Mouse (Mus musculus): ENCODE measurements around the gene Spata45. TPM values are rescaled to one million over a fixed set of nuclear protein-coding genes. Genes with fewer than 3 reads are reported as not detected.

Spata45 gene
- not detected in 2 replicates for polyA plus RNA-seq (2015; fragmentation: Nextera tagmentation; extraction: Ambion mirVana)

DNA sequence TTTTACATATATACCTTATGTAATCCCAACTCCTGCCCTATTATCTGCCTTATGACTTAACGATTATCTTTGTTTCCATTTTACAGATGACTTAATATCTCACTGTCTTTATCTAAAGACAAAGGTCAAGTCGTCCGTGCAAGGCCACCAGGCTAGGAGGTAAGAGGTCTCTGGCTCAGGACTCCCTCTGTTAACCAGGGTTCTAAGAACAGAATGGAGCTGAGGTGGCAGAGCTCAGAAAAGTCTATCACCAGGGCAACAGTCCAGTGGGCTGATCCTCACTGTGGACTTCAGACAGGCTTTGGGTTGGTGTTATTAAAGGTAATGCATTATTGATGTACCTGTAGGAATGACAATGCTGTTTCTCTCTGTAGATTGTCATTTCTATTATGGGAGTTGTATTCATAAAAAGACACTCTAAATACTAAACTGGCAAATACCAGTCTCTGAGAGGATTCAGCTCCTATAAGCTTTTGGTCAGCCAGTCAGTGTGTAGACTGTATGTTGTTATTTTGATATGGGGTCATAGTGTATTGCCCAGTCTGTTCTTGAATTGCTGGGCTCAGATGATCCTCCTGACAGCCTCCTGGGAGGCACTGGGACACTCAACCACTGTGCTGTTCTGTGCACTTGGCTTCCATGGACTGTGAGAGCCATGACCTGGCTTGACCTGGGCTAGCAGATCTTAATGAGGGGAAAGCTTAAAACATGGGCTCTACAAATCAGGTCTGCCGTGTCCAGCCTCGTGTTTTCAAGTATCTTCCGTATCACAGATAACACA lies at the start of gene Spata45:
Gene Spata45, plus strand, starts transcription at position 86 of the 781 bp plus-strand sequence.
- Histone ChIP-seq H3K4me2 (no peak within 1 kb of the TSS), H3K27me3 (no peaks in the 10 kb centered on the region), H3K4me3 (no peak within 1 kb of the TSS), H3K9ac (no peak within 1 kb of the TSS), H3K9me3 (replicated peaks) (no peaks in the 10 kb centered on the region), H3K4me1 (replicated peaks) (no peaks in the 10 kb centered on the region), H3K36me3 (no peaks in the 10 kb centered on the region), H3K27ac (no peak within 1 kb of the TSS)
- 65% methylated on average over 6 of the region's 6 CpGs for WGBS
- ATAC-seq (replicated peaks; ENCODE audit: insufficient number of reproducible peaks, insufficient read depth, low FRiP score, low read depth): no peak

DNA sequence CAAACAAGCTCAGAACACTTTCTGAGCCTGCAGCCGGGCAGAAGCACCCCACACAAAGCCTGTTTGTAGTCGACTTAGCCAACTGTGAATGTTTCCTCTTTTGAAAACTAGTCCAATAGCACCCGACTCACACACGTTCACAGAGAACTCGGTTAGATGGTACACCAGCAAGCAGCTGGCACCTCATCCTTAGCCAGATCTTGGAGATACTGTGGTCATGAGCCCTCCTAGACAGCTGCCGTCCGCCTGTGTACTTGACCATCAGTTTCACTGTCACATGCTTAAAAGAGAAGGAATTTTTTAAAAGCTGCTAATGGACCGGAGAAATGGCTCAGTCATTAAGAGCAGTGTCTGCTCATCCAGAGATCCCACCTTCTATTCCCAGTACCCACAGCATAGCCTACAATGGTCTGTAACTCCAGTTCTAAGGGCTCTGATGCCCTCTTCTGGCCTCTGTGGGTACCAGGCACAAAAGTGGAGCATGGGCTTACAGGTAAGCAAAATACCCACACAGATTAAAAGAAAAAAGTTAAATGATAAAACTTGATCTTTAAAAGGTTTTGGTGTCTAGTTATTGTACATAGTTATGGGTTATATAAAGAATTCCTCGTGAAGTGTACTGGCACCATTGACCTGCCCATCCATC lies 46.9 kb upstream of the Spata45 start:
- 74% methylated on average over 9 of the region's 9 CpGs for WGBS

DNA sequence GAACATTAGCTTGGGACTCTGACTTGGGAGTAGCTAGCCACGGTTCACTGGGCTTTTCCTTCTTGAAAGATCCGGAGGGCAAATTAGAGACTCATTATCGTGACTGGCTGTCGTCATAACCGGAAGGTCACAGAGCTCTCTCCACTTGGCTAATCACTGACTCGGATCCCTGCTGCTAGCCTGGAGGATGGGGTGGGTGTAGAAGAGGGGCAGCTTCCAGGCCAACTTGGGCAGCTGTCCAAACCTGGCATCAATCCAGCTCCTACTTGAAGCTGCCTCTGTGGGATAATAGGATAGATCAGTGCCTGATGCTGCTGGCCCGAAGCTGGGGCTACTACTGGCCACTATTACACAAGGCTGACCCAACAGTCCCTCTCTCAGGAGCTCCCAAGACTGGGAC lies 40.9 kb upstream of the Spata45 start:
- ATAC-seq (replicated peaks; ENCODE audit: insufficient number of reproducible peaks, insufficient read depth, low FRiP score, low read depth): peak; percentile 47; the same call in 1 of the 2 replicates
- no peaks in the 10 kb centered on the region for H3K9me3 ChIP-seq (replicated peaks)
- no peaks in the 10 kb centered on the region; the same call in 1 of the 2 replicates for H3K36me3 ChIP-seq
- H3K27me3 ChIP-seq: no peaks in the 10 kb centered on the region
- H3K4me1 ChIP-seq (replicated peaks): peaks cover 7% of the 10 kb centered on the region
- WGBS: 30% methylated on average over 7 of the region's 7 CpGs
- H3K4me3 ChIP-seq: no peak overlapping the region
- H3K4me2 ChIP-seq: no peak overlapping the region
- no peak overlapping the region for H3K9ac ChIP-seq
- no peak overlapping the region for H3K27ac ChIP-seq

More for the DNA sequence above, 46.9 kb upstream of the Spata45 start:
- Histone ChIP-seq H3K4me3 (no peak overlapping the region), H3K4me2 (no peak overlapping the region), H3K9me3 (replicated peaks) (no peaks in the 10 kb centered on the region), H3K4me1 (replicated peaks) (no peaks in the 10 kb centered on the region), H3K27me3 (no peaks in the 10 kb centered on the region), H3K27ac (no peak overlapping the region), H3K9ac (no peak overlapping the region), H3K36me3 (no peaks in the 10 kb centered on the region)
- no peak for ATAC-seq (replicated peaks; ENCODE audit: insufficient number of reproducible peaks, insufficient read depth, low FRiP score, low read depth)

DNA sequence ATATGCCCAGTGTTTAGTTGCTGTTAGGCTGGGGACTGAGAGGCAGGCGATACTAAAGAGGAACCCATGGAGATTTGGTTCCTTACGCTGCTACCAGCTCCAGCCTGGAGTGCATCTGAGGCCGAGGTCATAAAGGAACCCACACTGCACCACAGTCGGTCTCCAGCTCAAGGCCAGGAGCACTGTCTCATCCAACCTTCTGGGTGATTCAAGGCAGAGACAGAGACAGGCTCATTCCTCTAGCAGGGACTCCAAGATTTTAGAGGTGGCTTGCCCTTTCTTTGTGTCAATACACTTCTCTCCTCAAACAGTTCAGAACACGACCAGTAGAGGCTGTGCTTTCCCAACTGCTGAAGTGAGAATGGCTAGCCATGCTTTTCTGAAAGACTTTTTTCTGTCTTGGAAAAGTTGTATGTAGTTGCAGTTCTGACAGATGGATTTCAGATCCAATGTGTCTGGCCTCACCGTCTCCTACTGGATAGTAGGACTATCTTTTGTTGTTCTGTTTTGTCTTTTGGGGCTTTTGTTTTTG lies 40.0 kb upstream of the Spata45 start:
- no peaks in the 10 kb centered on the region for H3K27me3 ChIP-seq
- no peaks in the 10 kb centered on the region; the same call in 1 of the 2 replicates for H3K36me3 ChIP-seq
- H3K4me2 ChIP-seq: no peak overlapping the region
- no peak for ATAC-seq (replicated peaks; ENCODE audit: insufficient number of reproducible peaks, insufficient read depth, low FRiP score, low read depth)
- 70% methylated on average over 6 of the region's 6 CpGs for WGBS
- no peak overlapping the region for H3K4me3 ChIP-seq
- H3K27ac ChIP-seq: no peak overlapping the region
- H3K4me1 ChIP-seq (replicated peaks): peaks cover 7% of the 10 kb centered on the region
- no peak overlapping the region for H3K9ac ChIP-seq
- no peaks in the 10 kb centered on the region for H3K9me3 ChIP-seq (replicated peaks)

DNA sequence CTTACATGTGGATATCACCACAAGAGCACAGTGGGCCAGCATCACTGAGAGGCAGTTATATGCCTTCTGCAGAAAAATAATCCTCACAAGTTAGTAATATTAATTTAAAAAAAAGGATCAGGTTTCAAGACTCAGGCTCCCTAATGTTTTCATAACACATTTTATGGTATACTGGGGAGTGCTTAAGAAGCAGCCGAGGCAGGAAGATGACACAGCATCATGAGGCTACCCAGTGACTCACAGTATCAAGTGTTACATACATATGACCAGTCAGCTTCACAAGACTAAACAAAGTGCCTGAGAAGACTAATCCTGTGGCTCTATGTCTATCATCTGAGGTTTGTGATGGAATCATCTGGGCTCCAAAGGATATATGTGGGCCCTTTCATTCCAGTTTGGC lies 38.4 kb upstream of the Spata45 start:
- Histone ChIP-seq H3K9me3 (replicated peaks) (no peaks in the 10 kb centered on the region), H3K27ac (no peak overlapping the region), H3K4me2 (no peak overlapping the region), H3K4me1 (replicated peaks) (peaks cover 7% of the 10 kb centered on the region), H3K27me3 (no peaks in the 10 kb centered on the region), H3K4me3 (no peak overlapping the region), H3K9ac (no peak overlapping the region), H3K36me3 (no peaks in the 10 kb centered on the region; the same call in 1 of the 2 replicates)
- ATAC-seq (replicated peaks; ENCODE audit: insufficient number of reproducible peaks, insufficient read depth, low FRiP score, low read depth): no peak
- 81% methylated on average over 1 of the region's 1 CpGs for WGBS

DNA sequence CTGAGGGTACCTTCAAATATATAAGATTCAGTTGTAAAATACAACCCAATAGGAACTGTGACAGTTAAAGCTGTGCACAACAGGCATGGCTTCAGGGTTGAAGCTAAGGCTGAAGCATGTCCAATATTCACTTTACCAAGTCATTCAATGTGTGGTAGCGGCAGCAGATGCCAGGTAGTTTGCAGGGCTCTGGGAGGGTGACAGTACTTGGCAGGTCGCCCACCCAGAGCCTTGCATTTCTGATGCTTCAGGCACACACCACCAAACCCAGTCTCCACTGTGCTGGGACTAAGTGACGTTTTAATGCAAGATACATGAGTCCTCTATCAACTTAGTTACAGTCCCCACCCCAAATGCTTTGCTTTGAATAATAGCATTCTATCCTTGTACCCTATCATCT lies 35.8 kb upstream of the Spata45 start:
- Histone ChIP-seq H3K27me3 (no peaks in the 10 kb centered on the region), H3K27ac (no peak overlapping the region), H3K36me3 (peaks cover 11% of the 10 kb centered on the region), H3K9me3 (replicated peaks) (no peaks in the 10 kb centered on the region), H3K4me2 (no peak overlapping the region), H3K9ac (no peak overlapping the region), H3K4me1 (replicated peaks) (peaks cover 2% of the 10 kb centered on the region; the same call in 1 of the 2 replicates), H3K4me3 (no peak overlapping the region)
- no peak for ATAC-seq (replicated peaks; ENCODE audit: insufficient number of reproducible peaks, insufficient read depth, low FRiP score, low read depth)
- 60% methylated on average over 3 of the region's 3 CpGs for WGBS

DNA sequence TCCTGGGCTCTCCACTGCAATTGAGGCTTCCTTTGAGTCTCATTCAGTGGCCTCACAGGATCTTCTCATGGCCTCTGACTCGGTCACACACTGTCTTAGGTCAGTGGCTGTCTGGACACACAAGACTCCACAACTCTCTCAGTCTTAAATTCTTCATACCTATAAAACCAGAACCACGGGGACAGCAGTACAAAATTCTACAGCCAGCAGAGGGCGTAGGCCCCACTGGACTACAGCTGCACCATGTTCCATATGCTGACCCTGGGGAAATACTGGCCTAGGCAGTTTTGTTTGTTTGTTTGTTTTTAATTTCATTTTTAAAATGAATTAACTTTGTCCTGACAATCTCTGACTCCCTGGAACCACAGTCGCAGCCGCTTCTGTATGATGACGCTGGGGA lies 34.2 kb upstream of the Spata45 start:
- ATAC-seq (replicated peaks; ENCODE audit: insufficient number of reproducible peaks, insufficient read depth, low FRiP score, low read depth): no peak
- no peaks in the 10 kb centered on the region for H3K9me3 ChIP-seq (replicated peaks)
- H3K36me3 ChIP-seq: peaks cover 19% of the 10 kb centered on the region
- no peak overlapping the region for H3K27ac ChIP-seq
- H3K27me3 ChIP-seq: no peaks in the 10 kb centered on the region
- WGBS: 67% methylated on average over 6 of the region's 6 CpGs
- no peaks in the 10 kb centered on the region for H3K4me1 ChIP-seq (replicated peaks)
- H3K4me2 ChIP-seq: no peak overlapping the region
- no peak overlapping the region for H3K4me3 ChIP-seq
- H3K9ac ChIP-seq: no peak overlapping the region

DNA sequence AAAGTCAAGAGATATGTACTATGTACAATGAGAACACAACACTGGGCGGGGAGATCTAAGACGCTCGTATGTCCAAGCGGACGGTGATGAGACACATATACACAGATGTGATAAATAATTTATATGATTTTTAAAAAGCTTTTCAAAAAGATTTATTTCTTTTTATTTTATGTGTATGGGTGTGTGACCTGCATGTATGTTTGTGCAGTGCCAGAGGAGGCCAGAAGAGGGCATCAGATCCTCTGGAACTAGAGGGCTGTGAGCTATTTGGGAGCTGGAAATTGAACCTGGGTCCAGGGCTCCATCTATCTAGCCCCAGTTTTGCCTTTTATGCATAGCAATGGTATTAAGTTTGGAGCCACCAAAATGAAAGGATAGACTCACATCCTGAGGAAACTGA lies 27.7 kb upstream of the Spata45 start:
- Histone ChIP-seq H3K4me1 (replicated peaks) (no peaks in the 10 kb centered on the region), H3K4me3 (no peak overlapping the region), H3K27ac (no peak overlapping the region), H3K36me3 (peaks cover 75% of the 10 kb centered on the region), H3K27me3 (no peaks in the 10 kb centered on the region), H3K4me2 (no peak overlapping the region), H3K9me3 (replicated peaks) (no peaks in the 10 kb centered on the region), H3K9ac (no peak overlapping the region)
- ATAC-seq (replicated peaks; ENCODE audit: insufficient number of reproducible peaks, insufficient read depth, low FRiP score, low read depth): no peak
- whole genome bisulfite sequencing: 98% methylated on average over 5 of the region's 5 CpGs

DNA sequence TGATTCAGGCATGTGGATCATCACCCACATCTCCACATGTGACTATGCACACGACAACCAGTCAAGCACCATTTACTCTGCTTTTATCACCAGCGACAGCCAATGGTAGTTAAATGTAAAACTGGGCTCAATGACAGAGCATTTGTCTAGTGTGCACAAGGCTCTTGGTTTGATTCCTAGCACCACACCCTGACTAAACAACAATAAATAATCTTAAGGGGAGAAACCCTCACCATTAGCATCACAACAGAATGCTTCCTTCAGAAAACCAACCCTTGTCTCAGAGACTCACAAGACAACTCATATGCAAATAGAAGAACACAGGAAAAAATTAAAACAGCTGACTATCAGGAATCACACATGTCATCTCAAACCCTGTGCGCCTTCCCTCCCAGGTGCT lies 22.2 kb upstream of the Spata45 start:
- Histone ChIP-seq H3K27me3 (no peaks in the 10 kb centered on the region), H3K9ac (no peak overlapping the region), H3K9me3 (replicated peaks) (no peaks in the 10 kb centered on the region), H3K4me1 (replicated peaks) (no peaks in the 10 kb centered on the region), H3K36me3 (peaks cover 49% of the 10 kb centered on the region), H3K27ac (no peak overlapping the region), H3K4me2 (no peak overlapping the region), H3K4me3 (no peak overlapping the region)
- WGBS: 93% methylated on average over 3 of the region's 3 CpGs
- ATAC-seq (replicated peaks; ENCODE audit: insufficient number of reproducible peaks, insufficient read depth, low FRiP score, low read depth): no peak

DNA sequence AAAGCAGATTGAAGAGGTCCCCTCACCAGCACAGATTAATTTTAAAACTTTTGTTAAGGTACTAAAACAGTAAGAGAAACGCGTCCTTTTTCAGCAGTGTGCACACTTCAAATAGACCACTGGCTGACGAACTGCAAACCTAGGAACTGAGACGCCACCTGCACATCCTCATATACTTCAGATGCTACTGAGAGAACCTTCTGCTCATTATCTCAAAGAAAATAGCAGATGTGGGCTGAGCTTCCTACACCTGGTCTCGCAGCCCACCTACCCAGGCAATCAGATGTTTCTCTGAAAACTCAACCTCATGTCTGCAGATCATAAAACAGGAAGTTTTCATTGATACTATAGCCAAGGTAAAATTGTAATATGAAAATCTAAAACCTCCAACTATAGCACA lies 16.6 kb upstream of the Spata45 start:
- ATAC-seq (replicated peaks; ENCODE audit: insufficient number of reproducible peaks, insufficient read depth, low FRiP score, low read depth): no peak
- Histone ChIP-seq H3K4me2 (no peak overlapping the region), H3K36me3 (peaks cover 14% of the 10 kb centered on the region), H3K4me1 (replicated peaks) (peaks cover 3% of the 10 kb centered on the region; the same call in 1 of the 2 replicates), H3K27ac (no peak overlapping the region), H3K9ac (no peak overlapping the region), H3K27me3 (no peaks in the 10 kb centered on the region), H3K9me3 (replicated peaks) (no peaks in the 10 kb centered on the region), H3K4me3 (no peak overlapping the region)
- 91% methylated on average over 5 of the region's 5 CpGs for WGBS

DNA sequence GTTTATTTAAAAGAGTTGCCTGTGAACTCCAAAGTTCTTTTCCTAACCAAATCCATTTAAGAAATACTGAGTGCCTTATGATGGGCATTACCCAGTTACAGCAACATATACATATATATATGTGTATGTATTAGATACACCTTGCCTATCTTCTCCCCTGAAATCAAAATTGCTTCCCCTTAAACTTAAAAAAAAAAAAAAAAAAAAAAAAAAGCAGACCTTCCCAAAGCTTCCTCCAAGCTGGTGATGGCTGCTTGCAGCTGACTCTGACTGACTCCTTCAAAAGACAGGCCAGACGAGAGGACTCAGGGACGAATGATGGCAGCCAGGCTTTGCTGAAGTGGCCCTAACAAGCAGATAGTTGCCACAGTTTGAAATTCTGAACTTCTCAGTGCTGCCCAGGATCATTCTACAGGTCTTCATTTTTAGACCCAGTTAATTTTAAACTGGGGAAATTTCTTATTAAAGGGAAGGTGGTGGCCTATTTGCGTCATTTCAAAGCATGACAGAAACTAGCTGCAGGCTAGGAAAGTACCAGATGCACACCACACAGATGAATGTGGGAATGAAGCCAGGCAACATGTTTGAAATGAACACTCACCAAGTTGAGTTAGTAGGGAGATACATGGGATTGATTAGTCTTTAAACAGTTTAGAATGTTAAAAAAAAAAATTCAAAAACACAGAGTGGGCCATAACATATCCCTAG lies 16.1 kb upstream of the Spata45 start:
- Histone ChIP-seq H3K9ac (no peak overlapping the region), H3K27me3 (no peaks in the 10 kb centered on the region)
- ATAC-seq (replicated peaks; ENCODE audit: insufficient number of reproducible peaks, insufficient read depth, low FRiP score, low read depth): no peak

More for the DNA sequence above, 16.1 kb upstream of the Spata45 start:
- Histone ChIP-seq H3K36me3 (peaks cover 14% of the 10 kb centered on the region), H3K9me3 (replicated peaks) (no peaks in the 10 kb centered on the region), H3K27ac (no peak overlapping the region), H3K4me3 (no peak overlapping the region), H3K4me1 (replicated peaks) (peaks cover 9% of the 10 kb centered on the region), H3K4me2 (no peak overlapping the region)
- WGBS: 79% methylated on average over 3 of the region's 3 CpGs
